Mouse (Mus musculus) inflammation-experienced regulatory T-cells, adult 6 months (primary cell): ENCODE results near the gene Lmbr1. TPM values are rescaled to one million over a fixed set of nuclear protein-coding genes. Genes with fewer than 3 reads are reported as not detected.
A peak's percentile ranks its signal among the peaks of the same experiment; 100 is the strongest.
"Not testable (repeated sequence)": the region's sequence is repeated elsewhere in the genome, so short reads cannot be mapped to it uniquely, and the experiment has no call there.

Source experiments
- ATAC-seq: one replicate; pipeline ENCODE4 v1.8.0; 2017
- polyA plus RNA-seq, 3 experiments: library from polyadenylated mRNA; unstranded; fragments of 100-300 nt; shearing (Covaris generic); gene quantifications; one replicate each; pipeline ENCODE4 v1.2.1; 2017

Lmbr1 gene
- 1 to 10 TPM in 1 of 3 experiments, under 1 TPM in 2; 0.50 to 1.5 (median 0.85) TPM for polyA plus RNA-seq

DNA sequence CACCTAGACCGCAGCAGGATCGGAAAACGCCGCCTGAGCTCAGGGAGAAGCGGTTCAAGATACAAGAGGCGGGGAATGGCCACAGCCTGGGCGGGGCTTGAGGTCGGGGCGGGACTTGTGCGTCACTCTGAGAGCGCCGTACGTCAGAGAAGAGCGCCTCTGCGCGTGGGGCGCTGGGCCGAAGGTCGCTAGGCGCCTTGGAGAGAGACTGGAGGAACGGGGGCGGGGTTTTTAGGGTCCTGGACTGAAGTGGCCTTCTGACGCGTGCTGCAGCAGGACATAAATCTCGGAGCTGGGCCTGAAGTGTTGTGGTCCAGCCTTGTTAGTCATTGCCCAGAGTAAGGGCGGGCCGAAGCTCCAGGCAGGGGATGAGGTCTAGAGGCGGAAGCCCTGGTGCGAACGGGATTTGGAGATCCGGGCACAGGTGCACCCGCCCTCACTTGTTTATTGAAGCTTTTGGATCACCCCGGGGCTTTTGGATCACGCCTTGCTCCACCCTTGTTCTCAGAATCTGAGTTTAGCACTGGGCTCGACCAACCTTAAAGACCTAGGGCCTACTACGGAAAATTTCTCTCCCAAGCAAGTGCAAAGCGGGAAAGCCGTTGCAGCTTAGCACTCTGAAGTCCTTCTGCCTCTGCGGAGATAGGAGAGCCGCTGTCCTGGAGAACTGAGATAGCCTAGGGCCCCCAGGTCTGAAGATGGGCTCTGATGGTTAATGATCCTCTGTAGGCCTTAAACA lies at the start of gene Lmbr1:
Gene Lmbr1 (minus strand): TSS at position 93 of the 739 bp plus-strand sequence.
- ATAC-seq: peak; percentile 89

DNA sequence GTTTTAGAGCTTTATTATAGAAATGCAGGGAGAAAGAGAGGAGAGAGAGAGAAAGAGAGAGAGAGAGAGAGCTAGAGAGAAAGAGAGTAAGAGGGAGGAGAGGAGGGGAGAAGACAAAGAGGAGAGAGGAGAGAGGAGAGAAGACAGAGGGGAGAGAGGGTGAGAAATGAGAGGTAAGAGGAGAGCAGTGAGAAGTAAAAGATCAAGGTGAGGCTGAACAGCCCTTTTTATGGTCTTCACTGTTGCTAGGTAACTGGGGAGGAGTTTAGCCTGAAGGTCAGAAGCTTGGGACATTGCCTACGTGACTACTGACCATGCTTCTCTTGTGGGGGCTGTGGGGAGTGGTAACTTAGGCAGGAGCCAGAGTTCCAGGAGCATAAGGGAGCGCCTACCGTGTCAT lies 45.1 kb upstream of the Lmbr1 start:
- not testable (repeated sequence) for ATAC-seq

DNA sequence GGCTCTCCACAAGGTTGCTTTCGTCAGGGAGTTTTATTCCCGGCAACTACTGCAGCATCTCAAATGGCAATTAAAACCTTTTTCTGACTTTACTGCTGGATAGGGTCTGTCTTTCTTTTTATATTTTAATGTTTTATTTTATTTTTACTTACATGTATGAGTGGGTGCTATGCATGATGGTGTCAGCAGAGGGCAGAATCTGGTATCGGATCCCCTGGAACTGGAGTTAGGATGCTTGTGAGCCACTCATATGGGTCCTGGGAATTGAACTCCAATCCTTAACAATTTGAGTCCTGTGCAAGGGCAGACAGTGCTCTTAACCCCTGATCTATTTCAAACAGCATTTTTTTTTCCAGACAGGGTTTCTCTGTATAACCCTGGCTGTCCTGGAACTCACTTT lies 34.9 kb upstream of the Lmbr1 start:
- ATAC-seq: no peak

DNA sequence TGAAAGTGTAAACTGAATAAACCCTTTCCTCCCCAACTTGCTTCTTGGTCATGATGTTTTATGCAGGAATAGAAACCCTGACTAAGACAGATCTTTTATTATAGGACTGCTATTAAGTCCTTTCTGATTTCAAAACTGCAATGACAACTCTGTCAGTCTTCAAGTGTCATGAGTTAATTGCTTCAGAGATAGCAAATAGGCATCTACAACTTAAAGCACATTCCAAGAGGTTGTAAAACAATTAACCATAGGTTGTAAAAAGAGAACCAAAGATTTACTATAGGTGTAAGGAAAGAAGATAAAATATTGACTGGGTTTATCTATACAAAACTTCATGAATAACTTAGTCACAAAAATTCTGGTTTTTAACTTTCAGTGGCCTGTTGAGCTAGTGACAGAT lies 32.7 kb upstream of the Lmbr1 start:
- no peak for ATAC-seq

DNA sequence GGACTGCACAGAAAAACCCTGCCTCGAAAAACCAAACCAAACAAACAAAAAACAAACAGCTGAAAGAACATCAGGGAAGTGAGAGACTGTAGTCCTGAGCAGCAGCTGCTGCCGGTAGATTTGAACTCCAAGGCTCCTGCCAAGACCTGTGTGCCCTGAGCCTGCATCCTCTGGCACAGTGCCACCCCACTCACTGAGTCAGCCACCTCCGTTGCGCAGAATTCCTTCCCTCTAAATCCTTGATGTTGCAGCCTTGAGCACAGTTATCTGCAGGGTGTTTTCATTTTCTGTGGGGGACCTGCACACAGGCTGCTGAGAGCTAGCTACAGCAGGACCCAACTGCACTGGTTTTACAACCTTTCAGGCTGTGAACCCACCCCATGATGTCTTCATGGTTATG lies 20.2 kb upstream of the Lmbr1 start:
- ATAC-seq: no peak

DNA sequence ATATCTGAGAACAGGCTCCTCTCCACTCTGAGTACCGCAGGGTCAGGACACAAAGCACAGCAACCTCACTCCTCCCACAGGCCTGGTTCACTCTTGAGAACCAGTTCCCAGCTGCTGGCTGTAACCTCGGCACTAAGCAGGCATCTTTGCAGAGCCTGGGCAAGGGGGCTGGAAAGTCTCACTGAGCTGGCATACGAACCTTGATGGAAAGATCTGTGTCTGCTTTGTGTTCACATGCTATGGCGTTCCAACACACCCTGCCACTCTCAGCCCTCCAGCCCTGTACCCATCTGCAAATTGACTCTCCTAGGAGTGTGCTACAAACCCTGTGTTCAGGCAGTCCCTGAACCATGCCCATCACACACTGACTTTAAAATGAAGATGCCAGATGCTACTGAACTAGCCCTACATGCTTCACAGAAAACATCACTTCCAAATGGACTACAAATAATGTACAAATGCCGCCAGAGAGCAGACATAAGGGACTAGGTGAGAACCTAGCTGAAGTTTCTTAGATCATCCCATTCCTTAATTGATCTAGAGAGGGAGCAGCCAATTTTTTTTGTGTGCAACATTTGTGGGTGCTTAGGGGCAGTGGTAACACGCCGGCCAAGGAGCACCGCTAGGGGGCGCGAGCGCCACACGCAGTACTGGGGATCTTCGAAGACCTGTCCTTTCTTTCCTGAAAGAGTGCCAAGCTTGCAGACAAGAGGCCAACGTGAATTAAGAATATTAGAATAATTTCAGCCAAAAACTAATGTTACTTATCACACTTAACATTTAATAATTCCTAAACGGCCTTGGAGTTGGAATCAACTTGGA lies 11.0 kb upstream of the Lmbr1 start:
- no peak for ATAC-seq

DNA sequence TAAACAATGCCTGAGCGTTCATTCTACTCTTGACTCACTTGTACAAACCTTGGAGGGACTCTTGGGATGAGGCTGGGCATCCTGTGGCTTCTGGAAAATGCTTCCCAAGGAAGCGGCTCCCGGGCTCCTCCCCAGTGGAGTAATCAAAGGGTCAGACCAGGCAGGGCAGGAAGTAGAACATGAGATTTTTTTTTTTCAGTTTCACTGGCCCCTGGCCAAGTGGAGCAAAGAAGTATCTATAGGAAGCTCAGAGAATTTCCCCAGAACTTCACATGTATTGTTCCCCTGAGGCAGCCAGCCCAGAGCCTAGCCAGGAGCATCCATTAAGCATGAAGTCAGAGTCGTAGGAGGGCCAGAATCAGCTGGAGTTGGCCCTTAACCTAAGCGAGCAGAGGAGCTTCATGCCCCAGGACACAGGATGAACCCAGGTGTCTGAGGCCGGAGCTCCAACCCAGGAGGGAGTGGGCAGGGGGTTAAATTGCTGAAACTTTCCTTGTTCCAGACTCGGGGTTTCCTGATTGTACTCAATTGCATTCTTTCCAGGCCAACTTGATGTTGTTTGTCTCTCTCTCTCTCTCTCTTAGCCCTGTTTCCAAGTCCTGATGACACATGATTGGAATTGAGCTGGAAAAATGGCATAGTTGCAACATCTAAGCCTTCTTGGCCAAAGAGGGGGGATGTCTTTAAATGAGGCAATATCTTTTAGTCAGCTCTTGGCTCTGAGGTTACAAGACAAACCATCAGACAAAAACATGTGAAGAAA lies 10.2 kb upstream of the Lmbr1 start:
- ATAC-seq: no peak

DNA sequence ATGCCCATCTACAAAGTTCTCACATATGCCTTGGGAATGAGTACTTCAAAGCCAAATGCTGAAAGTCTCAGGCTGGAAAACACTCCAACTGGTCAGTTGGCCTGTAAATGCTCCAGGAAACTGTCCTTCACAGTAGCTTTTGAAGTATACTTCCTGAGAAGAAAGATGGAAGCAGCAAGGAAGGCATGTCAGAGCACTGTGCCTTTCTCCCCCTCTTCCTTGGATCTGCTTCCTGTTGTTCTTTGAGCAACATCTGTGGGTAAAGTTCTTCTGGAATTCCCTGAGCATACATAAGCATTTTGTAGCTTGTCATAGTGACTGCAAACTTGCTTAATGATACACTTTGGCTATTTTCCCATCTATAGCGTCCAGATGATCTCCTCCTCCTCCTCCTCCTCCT lies 9.4 kb upstream of the Lmbr1 start:
- no peak for ATAC-seq

DNA sequence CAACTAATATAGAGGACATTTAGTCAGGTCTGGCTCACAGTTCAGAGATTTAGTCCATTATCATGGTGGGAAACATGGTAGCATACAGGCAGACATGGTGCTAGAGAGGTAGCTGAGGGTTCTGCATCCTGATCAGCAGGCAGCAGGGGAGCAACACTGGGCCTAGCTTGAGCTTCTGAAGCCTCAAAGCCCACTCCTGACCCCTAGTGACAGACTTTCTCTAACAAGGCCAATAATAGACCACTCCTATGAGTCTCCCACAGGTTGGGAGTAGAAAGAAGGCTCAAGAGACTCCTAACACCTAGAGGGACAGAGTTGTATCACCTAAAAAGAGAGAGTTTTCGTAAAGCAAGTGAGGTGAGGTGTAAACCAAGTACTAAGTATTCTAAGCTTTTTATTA lies 4.6 kb upstream of the Lmbr1 start:
- ATAC-seq: no peak

DNA sequence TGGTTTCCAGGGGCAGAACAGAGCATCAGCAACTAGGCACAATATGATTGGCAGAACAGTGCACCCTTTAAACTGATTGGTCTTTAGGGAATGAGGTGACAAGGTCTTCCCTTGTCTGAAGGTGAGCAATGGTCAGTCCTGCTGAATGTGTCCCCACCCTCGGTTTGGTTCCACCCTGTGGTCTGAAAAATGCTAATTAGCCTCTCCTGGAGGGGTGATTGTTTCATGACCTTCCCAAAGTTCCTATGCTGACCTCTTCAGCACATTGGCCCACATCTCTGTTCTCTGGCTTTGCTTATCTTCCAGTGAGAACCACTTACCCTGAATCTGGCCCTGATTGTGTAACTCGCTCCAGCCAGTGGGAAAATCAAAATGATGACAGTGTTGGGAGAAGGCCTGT lies 1.9 kb upstream of the Lmbr1 start:
- no peak for ATAC-seq

DNA sequence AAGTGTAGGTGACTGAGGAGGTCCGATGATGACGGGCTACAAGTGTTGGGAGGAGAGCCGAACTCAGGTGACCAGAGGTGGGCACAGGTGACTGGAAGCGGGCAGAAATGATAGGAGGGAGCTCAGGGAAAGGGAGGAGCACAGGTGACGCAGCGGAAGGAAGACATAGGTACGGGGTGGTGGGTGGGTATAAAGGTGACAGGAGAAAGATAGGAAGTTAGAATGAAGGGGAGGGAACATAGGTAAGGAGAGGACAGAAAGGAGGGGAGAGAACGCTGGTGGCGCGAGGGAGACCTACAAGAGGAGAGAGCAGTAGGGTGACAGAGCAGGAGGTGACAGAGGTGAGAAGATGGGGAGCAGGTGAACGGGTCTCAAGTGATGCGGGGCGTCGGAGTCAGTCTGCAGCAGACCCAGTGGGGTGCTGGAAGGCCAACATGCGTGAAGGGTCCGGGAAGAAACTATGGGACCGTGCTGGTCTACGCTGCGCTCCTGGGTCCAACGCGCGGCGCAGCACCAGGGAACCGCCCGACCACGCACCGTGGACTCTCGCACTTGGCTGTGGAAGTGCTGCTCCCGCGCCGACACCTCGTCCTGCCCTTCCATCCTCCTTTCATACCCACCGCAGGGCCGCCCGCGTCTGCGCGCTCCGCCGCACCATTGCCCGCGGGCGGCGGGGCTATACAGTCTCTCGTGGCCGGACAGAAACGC lies 446 bp downstream of the Lmbr1 start:
- ATAC-seq: peak; percentile 46

DNA sequence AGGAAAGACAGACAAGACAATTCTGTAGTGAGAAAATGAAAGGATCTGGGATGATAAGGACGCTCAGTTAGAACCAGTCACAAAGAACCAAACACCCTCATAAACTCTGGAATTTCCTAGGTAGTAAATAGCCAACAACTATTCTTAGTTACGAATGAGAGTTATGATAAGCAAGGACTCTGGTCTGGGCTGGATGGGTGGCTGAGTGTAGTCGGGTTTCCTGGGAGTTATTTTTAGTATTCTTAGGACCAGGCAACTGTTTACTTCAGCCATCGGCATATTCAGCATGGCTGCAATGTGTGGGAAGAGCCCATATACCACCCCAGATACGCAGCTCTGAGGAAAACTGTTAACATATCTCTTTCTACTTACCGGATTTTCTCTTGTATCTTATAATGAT lies 14.7 kb downstream of the Lmbr1 start:
- no peak for ATAC-seq

DNA sequence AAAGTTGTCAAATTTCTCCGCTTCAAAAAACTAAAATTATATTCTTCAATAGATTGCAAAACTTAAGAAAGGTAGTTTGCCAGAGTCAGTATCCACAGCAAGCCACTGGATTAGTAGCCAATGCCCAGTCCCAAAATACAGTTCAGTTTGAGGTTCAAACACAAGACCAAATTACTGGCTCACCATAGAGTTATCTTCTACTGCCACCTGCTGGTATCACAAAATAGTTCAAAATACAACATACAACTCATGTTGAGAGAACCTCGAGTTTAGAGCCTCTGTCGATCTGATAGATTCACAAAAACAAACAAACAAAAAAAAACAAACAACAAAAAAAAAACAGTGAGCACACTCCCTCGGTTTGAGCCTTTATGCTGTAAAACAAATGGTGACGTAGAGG lies 42.4 kb downstream of the Lmbr1 start:
- ATAC-seq: no peak

DNA sequence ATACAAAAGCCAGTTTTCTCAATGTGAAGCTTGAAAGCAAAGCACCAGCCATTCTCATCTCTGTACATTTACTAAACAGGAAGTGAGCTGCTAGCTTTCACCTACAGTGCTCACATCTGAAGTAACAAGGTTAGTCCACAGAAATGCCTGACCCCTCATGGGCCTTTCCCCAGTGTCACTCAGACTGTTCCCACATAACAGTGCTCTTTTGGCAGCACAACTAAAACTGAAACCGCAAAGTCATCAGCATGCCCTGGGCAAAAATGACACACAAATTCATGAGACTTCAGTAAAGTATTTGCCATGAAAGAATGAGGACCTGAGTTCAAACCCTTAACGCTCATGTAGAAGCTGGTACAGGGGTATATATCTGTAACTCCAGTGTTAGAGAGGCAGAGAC lies 55.7 kb downstream of the Lmbr1 start:
- ATAC-seq: no peak

DNA sequence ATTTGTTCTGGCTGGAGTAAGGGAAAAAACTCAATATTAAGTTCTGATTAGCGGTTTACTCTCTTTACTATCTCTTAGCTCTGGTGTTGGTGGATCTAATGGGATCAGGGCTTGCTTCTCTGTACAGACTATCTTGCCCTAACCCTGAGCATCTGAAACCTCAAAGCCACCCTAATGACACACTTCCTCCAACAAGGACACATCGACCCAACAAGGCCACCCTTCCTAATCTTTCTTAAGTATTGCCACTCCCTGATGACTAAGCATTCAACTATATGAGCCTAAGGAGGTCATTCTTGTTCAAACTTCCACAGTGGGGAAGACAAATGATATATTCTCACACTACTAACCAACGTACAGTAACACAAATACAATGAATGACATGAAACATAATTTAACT lies 69.0 kb downstream of the Lmbr1 start:
- no peak for ATAC-seq

DNA sequence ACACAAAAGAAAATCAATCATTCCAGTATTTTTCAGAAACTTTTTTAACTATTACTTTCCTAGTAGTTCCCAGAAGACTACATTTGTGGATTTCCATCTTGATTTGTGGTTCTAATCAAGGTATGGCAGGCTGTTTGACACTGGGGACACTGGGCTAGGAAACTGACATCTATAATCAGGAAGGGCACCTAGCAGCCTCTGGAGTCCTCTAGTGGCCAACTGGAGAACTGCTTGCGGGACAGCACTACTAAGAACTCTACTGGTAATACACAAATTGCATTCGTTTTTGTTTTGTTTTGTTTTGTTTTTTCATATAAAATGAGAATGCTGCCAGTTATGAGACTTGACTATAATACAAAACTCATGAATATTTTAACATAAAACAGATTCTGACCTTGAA lies 85.0 kb downstream of the Lmbr1 start:
- peak; percentile 41 for ATAC-seq

DNA sequence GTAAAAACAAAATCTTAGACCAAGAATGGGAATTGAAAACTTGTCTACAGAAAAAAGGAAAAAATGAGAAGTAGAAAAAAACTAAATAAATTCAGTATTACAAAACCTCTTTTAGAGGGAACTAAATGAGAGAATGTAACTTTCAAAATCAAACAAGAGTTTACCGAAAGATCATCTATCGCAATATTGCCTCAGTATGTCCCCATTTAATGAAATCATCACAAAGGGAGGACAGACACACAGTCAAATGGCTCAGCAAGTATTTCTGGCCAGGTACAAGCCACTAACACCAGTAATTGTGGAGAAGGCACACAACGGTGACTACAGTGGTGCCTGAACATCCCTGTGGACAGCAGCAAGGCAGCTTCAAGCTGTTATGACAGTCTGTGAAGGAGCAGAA lies 88.1 kb downstream of the Lmbr1 start:
- no peak for ATAC-seq

DNA sequence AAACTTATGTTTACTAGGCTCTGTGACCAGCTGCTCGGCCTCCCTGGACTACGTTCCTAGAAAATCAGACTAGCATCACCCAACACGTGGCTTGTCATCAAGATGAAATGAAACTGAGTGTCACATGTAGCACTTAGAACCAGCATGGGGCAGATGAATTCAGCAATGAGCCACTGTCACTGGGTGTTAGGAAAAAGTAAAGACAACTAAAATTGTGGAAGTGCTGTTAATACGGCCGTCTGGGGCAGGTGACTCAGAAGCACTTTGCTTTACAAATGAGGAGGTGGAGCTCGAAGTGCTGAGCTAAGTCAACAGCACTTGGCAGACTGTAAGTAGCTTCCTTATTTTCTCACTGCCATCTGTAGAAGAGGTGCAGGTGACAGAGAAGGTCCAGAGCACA lies 88.5 kb downstream of the Lmbr1 start:
- no peak for ATAC-seq

DNA sequence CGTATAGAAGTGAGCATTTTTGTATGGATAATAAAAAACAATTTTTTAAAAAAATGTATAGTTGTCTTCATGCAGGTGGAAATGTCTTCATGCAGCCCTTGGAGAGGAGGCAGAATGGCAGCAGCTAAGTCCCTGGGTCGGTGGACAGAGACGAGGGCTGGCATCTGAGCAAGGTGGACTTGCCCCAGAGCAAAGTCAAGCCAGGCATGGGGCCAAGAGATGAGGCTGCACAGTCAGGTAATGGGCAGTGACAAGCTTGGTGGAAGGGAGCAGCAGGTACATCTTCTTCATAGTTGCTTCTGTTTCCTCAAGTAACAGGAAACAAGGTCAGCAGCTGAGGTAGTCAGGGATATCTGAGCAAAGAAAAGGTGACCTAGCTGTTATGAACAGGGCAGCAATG lies 97.1 kb downstream of the Lmbr1 start:
- no peak for ATAC-seq

DNA sequence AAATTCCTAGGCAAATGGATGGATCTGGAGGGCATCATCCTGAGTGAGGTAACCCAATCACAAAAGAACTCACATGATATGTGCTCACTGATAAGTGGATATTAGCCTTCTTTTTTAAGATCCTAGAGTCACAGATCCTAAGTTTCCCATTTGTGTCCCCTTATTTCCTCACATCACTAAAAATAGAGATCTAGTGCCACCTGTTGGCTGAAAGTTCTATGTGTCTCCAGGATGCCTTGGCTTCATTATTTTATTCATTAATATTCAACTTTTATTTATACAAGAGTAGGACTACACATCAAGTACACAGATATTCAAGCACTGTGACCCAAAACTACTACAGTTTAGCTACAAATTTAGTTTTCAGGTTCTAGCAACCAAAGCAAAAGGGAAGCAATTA lies 103.4 kb downstream of the Lmbr1 start:
- no peak for ATAC-seq

DNA sequence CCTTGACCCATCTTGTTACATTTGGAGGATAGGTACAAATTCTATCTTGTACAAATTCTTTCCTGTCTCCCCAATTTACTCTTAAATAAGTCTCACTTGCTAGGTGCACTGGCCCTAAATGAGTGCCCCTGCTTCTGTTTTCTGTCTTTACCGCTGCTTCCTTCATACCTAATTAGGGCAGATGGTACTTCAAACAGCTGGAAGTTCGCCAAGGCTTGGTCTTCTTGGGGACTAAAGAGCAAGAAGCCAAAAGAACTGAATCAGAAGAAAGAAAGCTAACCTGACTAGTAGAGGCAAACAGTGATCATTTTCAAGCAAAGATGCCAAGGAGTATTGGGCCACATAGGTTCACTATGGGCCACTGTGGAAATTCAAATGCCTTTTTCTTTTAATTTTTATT lies 104.8 kb downstream of the Lmbr1 start:
- ATAC-seq: no peak

DNA sequence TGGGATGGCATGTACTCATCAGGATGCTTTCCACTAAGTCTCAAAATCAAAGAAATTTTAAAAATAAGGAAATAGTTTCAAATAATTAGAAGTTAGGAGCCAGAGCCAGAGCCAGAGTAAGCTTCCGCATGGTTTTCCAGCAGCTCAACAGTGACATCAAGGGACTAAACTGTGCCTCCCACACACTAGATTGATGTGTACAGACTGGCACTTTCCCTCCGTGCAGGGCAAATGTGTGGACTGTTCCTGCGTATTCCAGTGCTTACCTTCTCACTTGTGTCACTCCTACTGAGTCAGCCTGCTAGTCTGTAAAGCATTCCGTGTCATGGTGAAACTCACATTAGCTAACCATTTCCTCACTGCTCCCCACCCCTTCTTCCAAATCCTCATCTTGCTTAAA lies 107.3 kb downstream of the Lmbr1 start:
- no peak for ATAC-seq

DNA sequence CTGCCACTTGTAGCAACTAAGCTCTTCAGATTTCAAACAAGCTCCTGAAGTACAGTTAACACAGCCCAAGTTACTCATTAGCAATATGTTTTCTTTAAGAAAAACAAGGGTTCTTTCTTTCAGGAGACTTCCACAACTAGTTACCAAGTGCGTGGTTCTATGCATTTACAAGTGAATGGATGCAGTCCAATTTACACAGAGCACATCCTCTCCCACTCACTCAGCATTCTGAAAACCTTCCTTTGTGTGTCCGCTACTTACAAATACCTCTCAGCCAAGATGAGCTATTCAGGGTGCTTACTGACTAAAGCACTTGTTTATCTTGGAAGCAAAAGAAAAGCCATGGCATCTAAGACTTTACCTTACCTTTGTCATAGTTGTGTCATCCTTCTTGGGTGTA lies 124.3 kb downstream of the Lmbr1 start:
- no peak for ATAC-seq
